Mouse (Mus musculus) forebrain, embryonic 12.5 days (tissue): ENCODE results near the gene Gsk3a. TPM values are rescaled to one million over a fixed set of nuclear protein-coding genes. Genes with fewer than 3 reads are reported as not detected.

Source experiments
- ATAC-seq: fragments of 200-750 bp; cut with Nextera tagmentation; 2 replicates; pipeline ENCODE4 v1.8.0; 2017; ENCODE audit warnings: moderate TSS enrichment; ENCODE audit not compliant: low FRiP score
- H3K27ac ChIP-seq: fragments of 300-500 bp; sonication (generic); 2 replicates; pipeline ENCODE4 v1.5.1; 2016; ENCODE audit warnings: mild to moderate bottlenecking
- H3K27me3 ChIP-seq: fragments of 300-500 bp; sonication (generic); 2 replicates; pipeline ENCODE4 v1.6.1; 2016; ENCODE audit warnings: mild to moderate bottlenecking
- H3K36me3 ChIP-seq: fragments of 300-500 bp; sonication (generic); replicated peaks from 2 replicates; pipeline ENCODE4 v1.6.1; 2016; ENCODE audit warnings: mild to moderate bottlenecking
- H3K4me1 ChIP-seq: fragments of 300-500 bp; sonication (generic); 2 replicates; pipeline ENCODE4 v1.6.1; 2016
- H3K4me2 ChIP-seq: fragments of 300-500 bp; sonication (generic); 2 replicates; pipeline ENCODE4 v1.6.1; 2016; ENCODE audit warnings: mild to moderate bottlenecking, moderate library complexity
- H3K4me3 ChIP-seq: fragments of 300-500 bp; sonication (generic); replicated peaks from 2 replicates; pipeline ENCODE4 v1.5.1; 2016; ENCODE audit warnings: mild to moderate bottlenecking
- H3K9ac ChIP-seq: fragments of 300-500 bp; sonication (generic); 2 replicates; pipeline ENCODE4 v1.6.1; 2016; ENCODE audit warnings: mild to moderate bottlenecking
- H3K9me3 ChIP-seq: fragments of 300-500 bp; sonication (generic); 2 replicates; pipeline ENCODE4 v1.6.1; 2016
- WGBS: fragments of 180-500 bp; shearing (Covaris S2); methylation state at CpG from one replicate; pipeline ENCODE4 v1.1.7; 2016; 5-methylcytosine and 5-hydroxymethylcytosine counted together
- polyA plus RNA-seq: library from polyadenylated mRNA; unstranded; fragments of >200 nt; fragmentation: Nextera tagmentation; extraction: Ambion mirVana; gene quantifications from 2 replicates; pipeline ENCODE4 v1.2.1, GENCODE M21; 2016

Gsk3a gene
- polyA plus RNA-seq, 1 experiment from 2014 or later: 15.9 TPM

DNA sequence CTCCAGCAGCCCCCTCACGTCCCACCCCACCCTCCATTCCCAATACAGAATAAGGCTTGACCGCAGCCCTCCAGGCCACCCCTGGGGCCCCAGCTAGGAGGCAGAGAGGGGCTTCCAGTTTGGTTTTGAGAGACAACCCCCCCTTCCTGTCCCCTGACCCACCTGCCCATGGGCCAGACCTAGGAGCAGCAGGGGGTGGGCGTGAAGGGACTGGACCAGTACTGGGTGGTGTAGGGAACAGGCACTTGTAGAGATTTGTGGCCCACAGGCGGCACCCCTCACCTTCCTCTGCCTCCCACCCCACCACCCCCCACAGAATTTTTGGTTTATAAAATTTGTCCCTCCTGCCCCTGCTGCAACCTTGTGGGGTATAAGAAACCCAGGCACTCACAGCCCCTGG lies 5.7 kb upstream of the Gsk3a start:
- no peak for ATAC-seq
- Histone ChIP-seq H3K9ac (no peak overlapping the region), H3K4me2 (no peak overlapping the region), H3K4me3 (no peak overlapping the region), H3K27me3 (no peaks in the 10 kb centered on the region), H3K4me1 (peaks cover 36% of the 10 kb centered on the region), H3K36me3 (peaks cover 37% of the 10 kb centered on the region), H3K27ac (no peak overlapping the region), H3K9me3 (no peaks in the 10 kb centered on the region)
- 84% methylated on average over 4 of the region's 4 CpGs for WGBS

GRCm38 (mm10) chr7:25241062-25241461 lies 3.4 kb upstream of the Gsk3a start:
- WGBS: 37% methylated on average over 2 of the region's 2 CpGs
- ATAC-seq: no peak
- Histone ChIP-seq H3K9me3 (no peaks in the 10 kb centered on the region), H3K4me3 (no peak overlapping the region), H3K36me3 (peaks cover 34% of the 10 kb centered on the region), H3K9ac (no peak overlapping the region), H3K27me3 (no peaks in the 10 kb centered on the region), H3K4me2 (no peak overlapping the region), H3K27ac (no peak overlapping the region), H3K4me1 (peaks cover 23% of the 10 kb centered on the region)

GRCm38 (mm10) chr7:25240631-25241030 lies 3.0 kb upstream of the Gsk3a start:
- 70% methylated on average over 7 of the region's 7 CpGs for whole genome bisulfite sequencing
- Histone ChIP-seq H3K9ac (no peak overlapping the region), H3K27ac (no peak overlapping the region), H3K4me1 (peaks cover 25% of the 10 kb centered on the region), H3K36me3 (peaks cover 29% of the 10 kb centered on the region), H3K27me3 (no peaks in the 10 kb centered on the region), H3K4me3 (no peak overlapping the region), H3K9me3 (no peaks in the 10 kb centered on the region), H3K4me2 (no peak overlapping the region)
- ATAC-seq: no peak

GRCm38 (mm10) chr7:25238829-25239623 lies 1.4 kb upstream of the Gsk3a start:
- Histone ChIP-seq H3K4me1 (peaks cover 36% of the 10 kb centered on the region), H3K4me3 (peak overlapping the region; percentile 97), H3K27ac (peak overlapping the region; percentile 77), H3K36me3 (peaks cover 23% of the 10 kb centered on the region), H3K4me2 (peak overlapping the region; percentile 72), H3K9me3 (no peaks in the 10 kb centered on the region), H3K27me3 (no peaks in the 10 kb centered on the region), H3K9ac (no peak overlapping the region)
- peak; percentile 45 for ATAC-seq
- WGBS: 3% methylated on average over 30 of the region's 30 CpGs

DNA sequence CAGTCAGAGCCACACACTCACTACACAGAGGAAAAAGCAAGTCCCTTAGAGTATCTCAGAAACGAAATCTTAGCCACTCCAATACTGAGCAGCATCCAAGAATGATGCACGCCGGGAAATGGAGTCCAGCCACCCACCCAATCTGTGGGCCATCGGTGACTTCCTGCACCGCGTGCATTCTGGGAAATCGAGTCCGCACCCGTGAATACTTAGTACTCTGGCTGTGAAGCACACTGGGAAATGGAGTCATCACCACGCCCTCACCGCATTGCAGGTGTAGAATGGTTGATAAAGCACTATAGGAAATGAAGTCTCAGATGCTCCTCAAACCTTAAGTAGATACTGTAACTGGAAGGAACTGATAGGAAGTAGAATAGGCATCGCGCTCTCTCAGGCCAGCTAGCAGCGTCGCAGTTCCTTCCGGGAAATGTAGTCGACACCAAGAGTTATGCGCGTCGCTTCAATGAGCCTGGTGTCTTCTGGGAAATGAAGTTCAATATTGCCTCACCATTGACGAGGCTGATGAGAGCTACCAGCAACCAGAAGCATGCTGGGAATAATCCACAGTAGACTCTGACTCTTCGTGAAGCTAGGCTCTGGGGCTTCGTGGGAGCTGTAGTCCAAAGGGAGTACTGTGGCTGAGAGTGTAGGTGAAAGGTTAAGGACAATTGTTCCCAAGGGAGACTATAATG lies 510 bp upstream of the Gsk3a start:
- no peaks in the 10 kb centered on the region for H3K9me3 ChIP-seq
- peaks cover 27% of the 10 kb centered on the region for H3K36me3 ChIP-seq
- peaks cover 36% of the 10 kb centered on the region for H3K4me1 ChIP-seq
- peak overlapping the region; percentile 72 for H3K4me2 ChIP-seq
- under 1% methylated on average over 23 of the region's 23 CpGs for WGBS
- H3K27me3 ChIP-seq: no peaks in the 10 kb centered on the region
- H3K9ac ChIP-seq: peak overlapping the region; percentile 99
- H3K4me3 ChIP-seq: peak overlapping the region; percentile 97
- H3K27ac ChIP-seq: peak overlapping the region; percentile 78
- ATAC-seq: peak; percentile 93

DNA sequence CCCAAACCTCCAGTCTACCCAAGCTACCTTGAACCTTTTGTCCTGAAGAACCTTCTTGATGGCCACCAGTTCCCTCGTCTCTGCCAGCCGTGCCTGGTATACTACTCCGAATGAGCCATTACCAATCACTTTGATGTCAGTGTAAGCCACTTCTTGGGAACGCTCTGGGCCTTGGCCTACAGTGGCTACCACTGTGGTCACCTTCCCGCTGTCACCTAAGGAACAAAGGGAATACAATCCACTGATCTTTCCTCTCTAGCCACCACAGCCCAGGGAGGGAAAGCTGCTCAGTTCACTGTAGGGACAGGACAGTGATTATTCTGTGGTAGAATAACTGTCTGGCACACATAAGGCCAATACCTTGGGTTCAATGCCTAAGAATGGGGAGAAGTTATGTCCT lies 2.1 kb downstream of the Gsk3a start:
- no peak for ATAC-seq
- Histone ChIP-seq H3K27ac (no peak overlapping the region), H3K4me2 (peak overlapping the region; percentile 72), H3K27me3 (no peaks in the 10 kb centered on the region), H3K4me1 (peaks cover 36% of the 10 kb centered on the region), H3K4me3 (0 out of 2 replicates have a peak overlapping the region, but pooled peaks have one; percentile 5), H3K36me3 (peaks cover 44% of the 10 kb centered on the region), H3K9me3 (no peaks in the 10 kb centered on the region), H3K9ac (peak overlapping the region; percentile 33; the same call in 1 of the 2 replicates)
- 89% methylated on average over 5 of the region's 5 CpGs for WGBS

- H3K4me3 ChIP-seq: no peak overlapping the region
- no peaks in the 10 kb centered on the region for H3K9me3 ChIP-seq
- peaks cover 68% of the 10 kb centered on the region for H3K36me3 ChIP-seq
- no peak for ATAC-seq
- WGBS: 83% methylated on average over 2 of the region's 2 CpGs
- no peak overlapping the region for H3K27ac ChIP-seq
- H3K4me1 ChIP-seq: peaks cover 25% of the 10 kb centered on the region
- H3K27me3 ChIP-seq: no peaks in the 10 kb centered on the region
- no peak overlapping the region for H3K9ac ChIP-seq
- no peak overlapping the region for H3K4me2 ChIP-seq
Measured at GRCm38 (mm10) chr7:25233061-25233460, 4.6 kb downstream of the Gsk3a start.

GRCm38 (mm10) chr7:25232101-25232648 lies 5.5 kb downstream of the Gsk3a start:
- Histone ChIP-seq H3K9ac (no peak overlapping the region), H3K4me3 (no peak overlapping the region), H3K9me3 (no peaks in the 10 kb centered on the region), H3K27ac (no peak overlapping the region), H3K4me1 (peaks cover 25% of the 10 kb centered on the region), H3K4me2 (no peak overlapping the region), H3K27me3 (no peaks in the 10 kb centered on the region), H3K36me3 (peaks cover 77% of the 10 kb centered on the region)
- no peak for ATAC-seq
- 65% methylated on average over 5 of the region's 5 CpGs for WGBS

DNA sequence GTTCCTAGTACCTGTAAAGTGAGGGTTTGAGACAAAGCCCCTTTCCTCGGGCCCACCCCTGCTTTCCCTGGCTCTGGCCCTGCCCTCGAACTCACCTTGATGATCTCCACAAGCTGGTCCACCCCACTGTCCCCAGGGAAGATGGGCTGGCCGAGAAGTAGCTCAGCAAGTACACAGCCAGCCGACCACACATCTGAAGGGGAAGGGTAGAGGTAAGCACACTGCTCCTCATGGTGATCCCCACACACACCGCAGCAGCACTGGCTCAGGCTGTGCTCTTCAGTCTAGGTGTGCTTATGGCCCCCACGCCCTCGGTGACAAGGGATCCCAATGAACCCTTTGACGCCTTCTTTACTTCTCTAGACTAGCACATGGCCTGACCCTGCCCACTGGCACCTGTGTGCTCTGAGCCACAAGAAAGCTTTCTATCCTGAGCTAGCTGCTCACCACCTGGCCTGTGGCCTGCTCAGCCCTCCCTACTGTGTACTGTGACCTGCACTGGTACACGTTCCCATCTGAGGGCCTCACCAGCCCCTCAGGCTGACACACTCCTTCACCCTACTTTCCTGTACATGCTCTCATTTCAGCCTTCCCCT lies 6.9 kb downstream of the Gsk3a start:
- no peak overlapping the region for H3K4me3 ChIP-seq
- no peaks in the 10 kb centered on the region for H3K27me3 ChIP-seq
- peaks cover 12% of the 10 kb centered on the region for H3K4me1 ChIP-seq
- no peak overlapping the region for H3K9ac ChIP-seq
- H3K4me2 ChIP-seq: no peak overlapping the region
- 90% methylated on average over 9 of the region's 9 CpGs for WGBS
- H3K9me3 ChIP-seq: no peaks in the 10 kb centered on the region
- ATAC-seq: no peak
- H3K27ac ChIP-seq: no peak overlapping the region
- peaks cover 91% of the 10 kb centered on the region for H3K36me3 ChIP-seq

DNA sequence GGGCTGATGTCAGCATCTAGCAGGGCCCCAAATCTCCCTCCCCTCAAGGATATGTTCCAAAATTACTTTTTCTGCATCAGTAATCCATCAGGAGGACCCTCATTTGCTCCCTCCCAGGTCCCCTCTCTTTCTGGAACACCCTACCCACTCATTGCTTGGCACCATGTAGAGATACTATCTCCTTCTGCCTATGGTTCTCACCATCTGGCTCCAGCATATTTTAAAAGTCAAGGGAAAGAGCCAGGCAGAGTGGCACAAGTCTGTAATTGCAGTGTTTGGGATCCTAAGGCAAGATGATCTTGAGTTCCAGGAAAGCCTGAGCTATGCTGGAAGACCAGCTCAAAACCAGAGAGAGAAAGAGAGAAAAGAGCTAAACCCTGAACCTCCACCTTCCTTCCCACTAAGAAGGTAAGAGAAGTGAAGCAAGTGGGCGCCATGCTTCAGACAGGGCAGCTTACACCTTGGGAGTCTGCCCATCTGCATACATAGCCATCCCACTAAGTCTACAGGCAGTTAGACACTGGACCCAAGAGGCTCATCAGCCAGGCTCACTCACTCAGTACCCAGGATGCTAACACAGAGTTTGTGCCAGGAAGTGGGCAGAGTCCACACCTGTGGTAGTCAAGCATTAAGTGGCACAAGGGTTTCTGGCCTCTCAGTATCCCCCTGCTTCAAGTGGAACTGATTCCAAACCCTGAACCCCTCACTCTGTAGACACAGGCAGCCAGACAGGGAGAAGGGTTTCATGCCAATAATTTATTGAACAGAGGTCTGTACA lies 9.9 kb downstream of the Gsk3a start:
- Histone ChIP-seq H3K27ac (no peak overlapping the region), H3K4me3 (no peak overlapping the region), H3K27me3 (no peaks in the 10 kb centered on the region), H3K9me3 (no peaks in the 10 kb centered on the region), H3K36me3 (peaks cover 94% of the 10 kb centered on the region), H3K4me2 (no peak overlapping the region), H3K9ac (no peak overlapping the region), H3K4me1 (peaks cover 1% of the 10 kb centered on the region; the same call in 1 of the 2 replicates)
- ATAC-seq: no peak
- 100% methylated on average over 1 of the region's 1 CpGs for WGBS

DNA sequence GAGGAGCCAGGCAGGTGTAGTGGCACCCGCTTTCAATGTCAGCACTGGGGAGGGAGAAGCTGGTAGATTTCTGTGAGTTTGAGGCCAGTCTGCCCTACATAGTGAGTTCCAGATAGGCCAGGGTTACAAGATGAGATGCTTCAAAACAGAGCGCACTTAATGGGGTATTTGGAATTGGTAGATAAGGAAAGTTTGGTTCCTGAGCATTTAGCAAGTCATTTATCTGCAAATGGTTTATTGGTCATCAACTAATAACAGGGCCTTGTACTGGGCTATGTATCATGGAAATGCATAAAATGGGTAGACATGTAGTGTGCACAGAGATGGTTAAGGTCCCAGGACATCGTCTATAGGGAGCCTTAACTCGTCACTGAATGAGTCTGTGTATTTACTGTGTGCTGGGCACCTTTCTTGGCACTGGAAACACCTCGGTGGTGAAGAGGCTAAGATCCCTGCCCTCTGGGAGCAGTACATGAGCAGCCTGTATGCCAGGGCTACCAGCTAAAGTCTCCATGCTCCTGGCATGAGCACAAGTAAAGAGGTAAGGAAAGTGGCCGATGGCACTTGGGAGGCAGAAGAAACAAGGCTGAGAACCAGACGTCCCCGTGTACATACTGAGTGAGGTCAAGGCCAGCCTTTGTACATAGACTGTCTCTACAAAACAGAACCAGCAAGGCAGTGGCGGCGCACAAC lies 15.2 kb downstream of the Gsk3a start:
- H3K4me2 ChIP-seq: peak overlapping the region; percentile 95
- ATAC-seq: no peak
- H3K4me3 ChIP-seq: peak overlapping the region; percentile 69
- WGBS: 85% methylated on average over 10 of the region's 10 CpGs
- H3K27me3 ChIP-seq: no peaks in the 10 kb centered on the region
- H3K9ac ChIP-seq: peak overlapping the region; percentile 80
- H3K9me3 ChIP-seq: no peaks in the 10 kb centered on the region
- peaks cover 40% of the 10 kb centered on the region for H3K4me1 ChIP-seq
- H3K27ac ChIP-seq: no peak overlapping the region
- peaks cover 41% of the 10 kb centered on the region for H3K36me3 ChIP-seq
